Mouse (Mus musculus) G1E (cell line): ENCODE data around the gene Mreg. TPM values are rescaled to one million over a fixed set of nuclear protein-coding genes. Genes with fewer than 3 reads are reported as not detected.
"Not testable (repeated sequence)": the region's sequence is repeated elsewhere in the genome, so short reads cannot be mapped to it uniquely, and the experiment has no call there.

Experiments used
- ATAC-seq: 2 replicates; pipeline ENCODE4 v1.8.0; 2016; ENCODE audit warnings: mild to moderate bottlenecking; ENCODE audit not compliant: insufficient number of reproducible peaks, poor library complexity, low FRiP score, severe bottlenecking; ENCODE audit errors: extremely low read depth
- DNase-seq: peaks from one replicate; pipeline ENCODE4 v3.0.0; 2012; ENCODE audit warnings: low spot score
- H3K27me3 ChIP-seq: 2 replicates; pipeline ENCODE4 v1.6.1; 2012; ENCODE audit warnings: mild to moderate bottlenecking, low read length, inconsistent platforms; ENCODE audit not compliant: insufficient read depth
- H3K36me3 ChIP-seq: replicated peaks from 2 replicates; pipeline ENCODE3; 2012; ENCODE audit warnings: mild to moderate bottlenecking, inconsistent platforms
- H3K4me1 ChIP-seq: 2 replicates; pipeline ENCODE4 v1.6.1; 2012; ENCODE audit warnings: low read depth, low read length, inconsistent platforms, mixed read lengths; ENCODE audit not compliant: insufficient read depth
- H3K4me3 ChIP-seq: 2 replicates; pipeline ENCODE4 v1.5.1; 2012; ENCODE audit warnings: low read depth, mild to moderate bottlenecking, inconsistent platforms, low read length, moderate library complexity, mixed read lengths
- H3K9me3 ChIP-seq: replicated peaks from 2 replicates; pipeline ENCODE4 v1.6.1; 2012; ENCODE audit warnings: inconsistent platforms
- CTCF ChIP-seq: IDR thresholded peaks from 2 replicates; pipeline ENCODE4 v1.5.1; 2012; ENCODE audit warnings: low read depth, low read length, inconsistent platforms, mixed read lengths
- GATA1 ChIP-seq: IDR thresholded peaks from 2 replicates; pipeline ENCODE4 v1.6.1; 2012; ENCODE audit warnings: borderline replicate concordance, low read length, inconsistent platforms, mixed read lengths
- GATA2 ChIP-seq: IDR thresholded peaks from 2 replicates; pipeline ENCODE4 v1.6.1; 2012; ENCODE audit warnings: low read depth, low read length, inconsistent platforms, borderline replicate concordance
- POLR2AphosphoS5 ChIP-seq: IDR thresholded peaks from 2 replicates; pipeline ENCODE4 v1.6.1; 2012; ENCODE audit warnings: low read depth, low read length, inconsistent platforms; ENCODE audit not compliant: insufficient replicate concordance
- TAL1 ChIP-seq: conservative IDR thresholded peaks from 2 replicates; pipeline ENCODE4 v1.6.1; 2012; ENCODE audit warnings: low read depth, low read length, inconsistent platforms, mixed read lengths
- polyA plus RNA-seq: library from polyadenylated mRNA; stranded (reverse); fragments of >175 nt; gene quantifications from 2 replicates; pipeline ENCODE4 v1.2.3, GENCODE M21; 2012
- total RNA-seq, 2 experiments: library from RNA; stranded (forward) in 1 of 2; stranded (reverse) in 1 of 2; fragments of 200-1000 nt in 1 of 2; fragments of >200 nt in 1 of 2; fragmentation: Nextera tagmentation in 1 of 2; gene quantifications; 2 replicates each; pipeline ENCODE4 v1.2.3; 2014 to 2017

Gene Mreg
- total and polyA plus RNA-seq, 3 experiments: 0.05 TPM; not detected in 2

DNA sequence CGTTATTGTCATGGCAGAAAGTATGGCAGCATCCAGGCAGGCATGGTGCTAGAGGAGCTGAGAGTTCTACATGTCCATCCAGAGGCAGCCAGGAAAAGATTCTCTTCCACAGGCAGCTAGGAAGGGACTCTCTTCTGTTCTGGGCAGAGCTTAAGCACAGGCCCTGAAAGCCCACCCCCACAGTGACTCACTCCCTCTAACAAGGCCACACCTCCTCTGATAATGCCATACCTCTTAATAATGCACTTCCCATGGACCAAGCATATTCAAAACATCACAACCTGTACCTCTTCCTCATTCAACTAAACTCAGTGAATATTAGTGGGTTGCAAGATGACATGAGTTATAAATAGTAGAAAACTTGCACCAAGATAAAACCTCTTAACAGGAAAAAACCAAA, 39.7 kb upstream of the Mreg start:
- no peak overlapping the region for H3K4me3 ChIP-seq
- TF ChIP-seq POLR2AphosphoS5 (no peak), GATA1 (no peak)
- H3K36me3 ChIP-seq: no peaks in the 10 kb centered on the region
- no peaks in the 10 kb centered on the region for H3K9me3 ChIP-seq
- DNase-seq (no peak), ATAC-seq (no peak)
- peaks cover 25% of the 10 kb centered on the region for H3K4me1 ChIP-seq
- no peaks in the 10 kb centered on the region for H3K27me3 ChIP-seq

DNA sequence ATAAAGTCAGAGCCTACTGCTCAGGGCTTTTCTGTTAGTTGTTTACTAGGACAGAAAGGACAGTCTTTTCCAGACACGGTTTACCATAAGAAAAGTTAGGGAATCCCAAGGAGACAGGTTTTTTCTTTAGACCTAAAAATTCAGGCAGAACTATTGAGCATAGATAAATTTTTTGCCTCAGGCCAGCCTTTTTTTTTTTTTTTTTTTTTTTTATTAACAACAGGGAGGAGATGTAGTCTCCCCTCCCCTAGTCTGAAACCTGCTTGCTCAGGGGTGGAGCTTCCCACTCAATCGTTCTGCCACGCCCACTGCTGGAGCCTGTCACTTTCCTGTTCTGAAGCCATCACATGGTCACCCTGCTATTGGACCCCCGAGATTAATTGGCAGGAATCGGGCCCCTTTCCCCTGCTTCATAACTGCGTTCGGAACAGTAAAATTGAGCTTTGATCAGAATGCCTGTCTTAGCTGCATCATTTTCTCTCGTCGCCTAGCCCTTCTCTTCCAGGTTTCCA, 36.2 kb upstream of the Mreg start:
- not testable (repeated sequence) for DNase-seq, H3K4me3 ChIP-seq, ATAC-seq, H3K36me3 ChIP-seq, H3K27me3 ChIP-seq, H3K9me3 ChIP-seq
- peaks cover 18% of the 10 kb centered on the region for H3K4me1 ChIP-seq

DNA sequence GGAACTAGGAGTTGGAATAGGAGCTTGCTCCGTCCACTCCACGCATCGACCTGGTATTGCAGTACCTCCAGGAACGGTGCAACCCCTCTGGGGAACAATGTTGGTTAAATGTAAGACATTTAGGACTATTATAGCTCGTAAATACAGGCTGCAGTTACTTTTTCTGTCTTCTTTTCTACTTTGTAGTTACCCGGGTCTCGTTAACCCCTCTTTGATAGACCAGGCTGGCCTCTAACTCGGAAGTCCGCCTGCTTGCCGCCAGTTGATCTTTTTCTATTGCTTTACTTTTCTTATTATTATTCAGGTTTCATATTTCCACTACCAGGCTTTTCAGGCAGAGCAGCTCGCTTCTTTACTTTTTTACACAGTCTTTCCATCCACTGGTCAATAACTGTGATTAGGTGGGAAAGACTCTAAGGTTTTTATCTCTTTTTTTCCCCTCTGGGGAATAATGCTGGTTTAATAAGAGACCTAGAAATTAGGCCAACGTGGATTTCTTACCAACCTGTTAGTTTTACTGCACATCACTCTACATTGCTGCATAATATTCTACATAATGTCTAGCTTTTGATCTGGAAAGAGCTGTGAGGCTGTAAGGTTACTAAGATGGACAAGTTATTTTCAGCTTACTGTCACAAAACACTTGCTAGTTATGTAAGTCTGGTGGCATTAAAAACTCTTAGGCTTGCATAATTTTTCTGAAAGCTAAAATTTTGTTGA, 32.4 kb upstream of the Mreg start:
- no peak overlapping the region for H3K4me3 ChIP-seq

DNA sequence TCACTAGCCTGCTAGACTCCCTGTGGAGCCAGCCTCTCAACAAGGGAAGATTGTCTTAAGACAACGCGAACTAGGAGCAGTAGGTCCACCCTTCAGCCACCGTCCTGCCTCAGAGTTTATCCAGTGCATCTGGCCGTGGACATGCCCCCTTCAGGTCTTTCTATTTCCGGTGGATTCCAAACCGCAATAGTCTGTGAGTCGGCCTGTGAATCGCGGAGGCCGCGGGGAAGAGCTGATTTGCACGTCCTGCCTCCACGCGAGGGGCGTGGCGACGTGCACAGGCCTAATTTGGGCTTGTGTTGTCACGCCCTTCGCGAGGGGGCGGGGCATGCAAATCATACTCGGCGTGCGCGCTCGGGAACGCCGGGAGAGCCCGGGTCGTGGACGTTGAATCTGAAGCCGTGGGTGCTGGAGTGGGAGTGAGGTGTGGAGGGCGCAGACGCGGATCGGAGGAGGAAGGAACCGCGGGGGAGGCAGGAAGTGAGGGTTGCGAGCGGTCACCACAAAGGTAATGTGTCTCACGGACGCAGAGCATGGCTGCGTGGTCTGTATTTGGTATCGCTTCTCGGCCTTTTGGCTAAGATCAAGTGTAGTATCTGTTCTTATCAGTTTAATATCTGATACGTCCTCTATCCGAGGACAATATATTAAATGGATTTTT, 31.7 kb upstream of the Mreg start:
- Histone ChIP-seq H3K9me3 (no peaks in the 10 kb centered on the region), H3K4me3 (peak overlapping the region; percentile 72), H3K36me3 (no peaks in the 10 kb centered on the region), H3K27me3 (no peaks in the 10 kb centered on the region; the same call in 1 of the 2 replicates), H3K4me1 (peaks cover 34% of the 10 kb centered on the region)
- DNase-seq: peak; percentile 89
- TF ChIP-seq TAL1 (no peak), CTCF (no peak), GATA1 (no peak), GATA2 (no peak), POLR2AphosphoS5 (no peak; the same call in 1 of the 2 replicates)
- peak; percentile 78 for ATAC-seq

More for the DNA sequence above, 32.4 kb upstream of the Mreg start:
- DNase-seq (peak; percentile 93), ATAC-seq (peak; percentile 88)
- no peaks in the 10 kb centered on the region for H3K9me3 ChIP-seq
- H3K4me1 ChIP-seq: peaks cover 34% of the 10 kb centered on the region
- TF ChIP-seq CTCF: no peak
- TF ChIP-seq POLR2AphosphoS5: peak; percentile 99; the same call in 1 of the 2 replicates
- no peaks in the 10 kb centered on the region; the same call in 1 of the 2 replicates for H3K27me3 ChIP-seq
- no peaks in the 10 kb centered on the region for H3K36me3 ChIP-seq

GRCm38 (mm10) chr1:72242581-72243143, 30.6 kb upstream of the Mreg start:
- no peak for TF ChIP-seq GATA2
- ATAC-seq (no peak), DNase-seq (no peak)
- H3K36me3 ChIP-seq: no peaks in the 10 kb centered on the region
- peaks cover 8% of the 10 kb centered on the region for H3K27me3 ChIP-seq
- no peak overlapping the region for H3K4me3 ChIP-seq
- no peaks in the 10 kb centered on the region for H3K9me3 ChIP-seq
- H3K4me1 ChIP-seq: peaks cover 35% of the 10 kb centered on the region

DNA sequence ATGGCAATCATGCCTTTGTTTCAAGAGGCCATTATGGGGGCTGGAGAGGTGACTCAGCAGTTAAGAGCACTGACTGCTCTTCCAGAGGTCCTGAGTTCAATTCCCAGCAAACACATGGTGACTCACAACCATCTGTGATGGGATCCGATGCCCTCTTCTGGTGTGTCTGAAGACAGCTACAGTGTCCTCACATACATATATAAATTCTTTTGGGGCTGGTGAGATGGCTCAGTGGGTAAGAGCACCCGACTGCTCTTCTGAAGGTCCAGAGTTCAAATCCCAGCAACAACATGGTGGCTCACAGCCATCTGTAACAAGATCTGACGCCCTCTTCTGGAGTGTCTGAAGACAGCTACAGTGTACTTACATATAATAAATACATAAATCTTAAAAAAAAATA, 27.0 kb upstream of the Mreg start:
- H3K36me3 ChIP-seq, ATAC-seq, H3K9me3 ChIP-seq, DNase-seq, H3K4me3 ChIP-seq: not testable (repeated sequence)
- peaks cover 33% of the 10 kb centered on the region for H3K4me1 ChIP-seq
- peaks cover 28% of the 10 kb centered on the region for H3K27me3 ChIP-seq

- no peaks in the 10 kb centered on the region for H3K36me3 ChIP-seq
- no peak for DNase-seq
- H3K4me1 ChIP-seq: peaks cover 24% of the 10 kb centered on the region
- TF ChIP-seq POLR2AphosphoS5: no peak
- no peak for ATAC-seq
- peaks cover 28% of the 10 kb centered on the region for H3K27me3 ChIP-seq
- no peaks in the 10 kb centered on the region for H3K9me3 ChIP-seq
- H3K4me3 ChIP-seq: no peak overlapping the region
These were observed 26.0 kb upstream of the Mreg start for GRCm38 (mm10) chr1:72238016-72238580.
